Mouse (Mus musculus) thymus, adult 2 months (tissue): Measurements from ENCODE around the gene Skp1a. TPM values are rescaled to one million over a fixed set of nuclear protein-coding genes. Genes with fewer than 3 reads are reported as not detected.

ENCODE experiments used
- DNase-seq: peaks from one replicate; pipeline ENCODE4 v3.0.0; 2021
- H3K27ac ChIP-seq: fragments of 200-500 bp; 2 replicates; pipeline ENCODE4 v1.5.1; 2012; ENCODE audit warnings: low read length, control low read depth; ENCODE audit not compliant: control insufficient read depth, insufficient read depth
- H3K27me3 ChIP-seq: fragments of 200-500 bp; 2 replicates; pipeline ENCODE4 v1.6.1; 2012; ENCODE audit warnings: mild to moderate bottlenecking, low read length, moderate library complexity, mixed read lengths; ENCODE audit not compliant: control insufficient read depth, insufficient read depth
- H3K36me3 ChIP-seq: fragments of 200-500 bp; 2 replicates; pipeline ENCODE4 v1.6.1; 2012; ENCODE audit warnings: mild to moderate bottlenecking, low read length, moderate library complexity; ENCODE audit not compliant: control insufficient read depth, insufficient read depth
- H3K4me1 ChIP-seq: fragments of 200-500 bp; replicated peaks from 2 replicates; pipeline ENCODE4 v1.6.1; 2012; ENCODE audit warnings: low read length; ENCODE audit not compliant: control insufficient read depth, insufficient read depth
- H3K4me3 ChIP-seq: fragments of 200-500 bp; 2 replicates; pipeline ENCODE4 v1.5.1; 2012; ENCODE audit warnings: mild to moderate bottlenecking, low read length, control low read depth, moderate library complexity; ENCODE audit not compliant: control insufficient read depth, insufficient read depth
- CTCF ChIP-seq: fragments of 200-500 bp; IDR thresholded peaks from 2 replicates; pipeline ENCODE4 v1.5.1; 2012; ENCODE audit warnings: mild to moderate bottlenecking, control low read depth, low read length, moderate library complexity, borderline replicate concordance; ENCODE audit not compliant: control insufficient read depth, poor library complexity, insufficient read depth; ENCODE audit errors: extremely low read depth
- POLR2A ChIP-seq: fragments of 200-500 bp; IDR thresholded peaks from 2 replicates; pipeline ENCODE4 v1.6.1; 2012; ENCODE audit warnings: mild to moderate bottlenecking, low read length, control low read depth, moderate library complexity; ENCODE audit not compliant: control insufficient read depth, poor library complexity, insufficient read depth; ENCODE audit errors: extremely low read depth
- WGBS: fragments of 180-500 bp; shearing (Covaris S2); methylation state at CpG from one replicate; pipeline ENCODE4 v1.1.7; 2018; 5-methylcytosine and 5-hydroxymethylcytosine counted together
- polyA plus RNA-seq: library from polyadenylated mRNA; depleted of rRNA; stranded (reverse); fragments of >200 nt; gene quantifications from 2 replicates; pipeline ENCODE4 v1.2.3, GENCODE M21; 2012

Gene Skp1a
- polyA plus RNA-seq, 1 experiment, result 35.9 TPM

DNA sequence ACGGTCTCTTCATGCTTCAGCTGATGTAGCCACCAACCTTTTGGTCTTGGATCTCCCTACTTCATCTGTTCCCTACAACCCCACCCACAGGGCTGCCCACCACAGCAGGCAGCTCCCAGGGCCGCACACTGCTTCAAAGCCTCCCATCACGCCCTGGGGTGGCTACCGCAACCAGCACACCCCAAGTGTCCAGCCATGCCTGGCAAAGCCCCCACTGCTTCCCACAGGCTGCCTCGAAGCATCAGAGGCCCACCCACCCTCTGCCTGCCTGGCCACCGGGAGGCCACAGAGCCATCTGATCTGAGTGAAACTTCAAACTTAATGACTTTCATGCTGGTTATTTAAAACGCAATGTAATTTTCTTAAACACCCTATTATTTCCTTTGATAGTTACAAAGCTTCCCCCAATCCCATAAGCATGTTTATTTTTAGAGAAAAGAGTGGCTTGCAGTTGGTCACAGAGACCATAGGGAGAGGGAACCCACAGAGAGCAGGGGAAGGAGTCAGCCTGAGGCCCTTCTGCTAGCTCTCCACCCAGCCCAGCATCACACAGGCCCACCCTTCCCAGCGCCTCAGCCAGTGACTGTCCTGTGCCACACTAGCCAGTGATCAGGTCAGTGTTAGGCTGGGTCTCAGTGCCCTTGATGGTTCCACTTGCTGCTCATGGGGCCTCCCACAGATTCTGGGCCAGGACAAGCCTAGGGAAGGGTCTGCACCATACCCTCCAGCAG, 40.1 kb downstream of the Skp1a start:
- TF ChIP-seq CTCF (no peak), POLR2A (no peak)
- H3K4me1 ChIP-seq, result peaks cover 70% of the 10 kb centered on the region

DNA sequence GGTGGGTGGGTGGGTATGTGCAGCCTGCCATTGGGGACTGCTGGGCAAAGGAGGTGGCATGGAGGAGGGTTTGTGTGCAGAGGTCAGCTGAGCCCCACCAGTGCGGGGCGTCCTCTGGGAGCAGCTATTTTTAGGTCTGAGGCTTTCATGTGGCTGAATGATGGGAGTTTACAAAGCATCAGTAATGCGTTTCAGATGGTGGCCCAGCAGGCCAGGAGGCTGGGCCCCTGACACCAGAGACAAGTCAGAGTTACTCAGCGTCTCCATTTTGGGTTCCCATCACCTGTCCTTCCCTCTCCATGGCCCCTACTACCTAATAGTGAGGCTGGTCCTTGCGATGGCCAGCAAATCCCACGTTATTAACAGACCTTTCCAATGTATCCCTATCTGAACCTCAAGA, 40.8 kb downstream of the Skp1a start:
- TF ChIP-seq CTCF, result no peak
- TF ChIP-seq POLR2A, result no peak
- DNase-seq, result no peak
- H3K27ac ChIP-seq, result peak overlapping the region; percentile 96
- peaks cover 64% of the 10 kb centered on the region for H3K4me1 ChIP-seq
- H3K4me3 ChIP-seq, result peak overlapping the region; percentile 90
- no peaks in the 10 kb centered on the region for H3K27me3 ChIP-seq
- 36% methylated on average over 6 of the region's 6 CpGs for WGBS
- H3K36me3 ChIP-seq, result peaks cover 96% of the 10 kb centered on the region

More for the DNA sequence above, 40.1 kb downstream of the Skp1a start:
- H3K4me3 ChIP-seq, result peak overlapping the region; percentile 30
- H3K27me3 ChIP-seq, result no peaks in the 10 kb centered on the region
- DNase-seq, result no peak
- peak overlapping the region; percentile 96 for H3K27ac ChIP-seq
- H3K36me3 ChIP-seq, result peaks cover 96% of the 10 kb centered on the region
- WGBS, result 49% methylated on average over 8 of the region's 8 CpGs

DNA sequence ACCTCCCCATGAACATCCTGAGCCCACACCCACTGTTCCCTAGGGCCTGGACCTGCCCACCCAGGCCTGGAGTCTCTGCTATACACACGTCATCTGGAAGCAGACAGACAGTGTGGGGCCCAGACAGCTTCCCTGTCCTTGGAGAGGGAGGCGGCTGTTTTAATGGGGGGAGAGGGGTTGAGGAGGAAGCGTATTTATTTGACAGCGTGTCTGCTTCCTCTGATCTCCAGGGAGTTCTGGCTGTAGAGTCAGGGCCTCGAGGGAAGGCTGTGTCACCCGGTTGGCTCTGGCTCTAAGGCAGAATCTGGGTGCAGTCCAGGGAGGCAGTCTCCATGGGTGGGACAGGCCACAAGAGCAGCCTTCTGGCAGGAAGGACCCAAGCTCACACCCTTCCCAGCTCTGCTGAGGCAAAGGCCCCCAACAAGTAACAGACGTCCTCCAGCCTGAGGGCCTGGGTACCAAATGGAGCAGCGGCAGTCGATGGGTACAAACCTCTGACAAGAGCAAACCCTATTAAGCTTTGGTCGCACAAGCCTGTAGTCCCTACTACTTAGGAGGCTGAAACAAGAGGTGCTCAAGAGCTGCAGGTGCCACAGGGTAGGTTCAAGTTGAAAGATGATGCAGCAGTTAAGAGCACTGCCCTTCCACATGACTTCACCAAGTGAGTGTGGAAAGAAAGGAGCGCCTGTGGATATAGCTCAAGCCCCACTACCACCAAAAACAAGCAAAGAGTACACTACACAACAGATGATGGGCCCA, 41.6 kb downstream of the Skp1a start:
- WGBS, result 37% methylated on average over 11 of the region's 11 CpGs
- peaks cover 57% of the 10 kb centered on the region for H3K4me1 ChIP-seq
- no peaks in the 10 kb centered on the region for H3K27me3 ChIP-seq
- peaks cover 96% of the 10 kb centered on the region for H3K36me3 ChIP-seq
- DNase-seq, result peak; percentile 42
- H3K27ac ChIP-seq, result peak overlapping the region; percentile 96
- peak overlapping the region; percentile 90 for H3K4me3 ChIP-seq
- TF ChIP-seq CTCF (no peak), POLR2A (0 out of 2 replicates have a peak, but pooled peaks have one; percentile 1)

DNA sequence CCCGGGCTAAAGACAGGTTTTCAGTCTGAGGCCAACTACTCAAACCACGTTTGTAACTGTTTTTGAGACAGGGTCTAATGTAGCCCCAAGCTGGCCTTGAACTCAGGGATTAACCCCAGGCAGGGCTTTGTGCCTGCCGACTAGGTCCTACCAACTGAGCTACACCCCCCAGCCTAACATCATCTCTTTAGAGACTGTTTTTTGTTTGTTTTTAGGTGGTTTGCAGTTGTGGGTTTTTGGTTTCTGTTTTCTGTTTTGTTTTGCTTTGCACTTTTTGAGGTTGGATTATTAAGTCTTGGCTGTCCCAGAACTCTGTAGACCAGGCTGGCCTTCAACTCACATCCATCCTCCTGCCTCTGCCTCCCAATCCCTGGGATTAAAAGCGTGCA, 42.1 kb downstream of the Skp1a start:
- Histone ChIP-seq H3K27me3 (no peaks in the 10 kb centered on the region), H3K27ac (peak overlapping the region; percentile 96), H3K4me3 (peak overlapping the region; percentile 90), H3K4me1 (peaks cover 51% of the 10 kb centered on the region), H3K36me3 (peaks cover 96% of the 10 kb centered on the region)
- DNase-seq, result peak; percentile 42
- 25% methylated on average over 4 of the region's 4 CpGs for WGBS
- TF ChIP-seq POLR2A, result no peak
- TF ChIP-seq CTCF, result no peak

DNA sequence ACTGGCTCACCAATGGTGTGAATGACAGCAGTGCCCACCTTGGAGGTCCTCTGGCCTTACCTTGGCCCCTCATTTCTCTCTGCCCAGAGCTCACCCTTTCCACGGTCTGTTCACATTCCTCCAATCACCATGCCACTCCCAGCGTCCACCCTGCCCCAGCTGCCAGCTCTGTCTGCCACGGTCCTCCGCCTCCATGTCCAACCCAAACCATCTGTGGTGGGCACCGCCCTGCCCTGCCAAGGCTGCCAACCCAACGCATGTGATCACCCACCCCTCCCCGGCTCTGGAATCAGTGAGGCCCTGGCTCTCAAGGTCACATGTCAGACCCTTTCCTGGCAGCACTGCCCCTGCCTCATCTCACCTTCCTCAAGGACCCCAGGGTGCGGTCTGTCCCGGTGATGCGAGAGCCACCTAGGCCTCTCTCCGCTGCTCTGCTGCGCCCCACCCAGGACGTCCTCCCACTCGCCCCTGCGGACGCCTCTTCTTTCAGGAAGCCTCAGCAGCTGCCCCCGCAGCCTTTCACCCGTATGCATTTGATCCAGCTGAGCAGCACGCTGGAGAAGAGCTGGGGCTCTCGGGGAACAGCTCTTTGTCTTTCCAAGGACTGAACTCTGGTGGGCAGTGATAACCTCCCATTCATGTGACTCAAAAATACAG, 42.8 kb downstream of the Skp1a start:
- 36% methylated on average over 20 of the region's 20 CpGs for WGBS
- peak overlapping the region; percentile 96 for H3K27ac ChIP-seq
- peak overlapping the region; percentile 90 for H3K4me3 ChIP-seq
- no peak for TF ChIP-seq POLR2A
- peaks cover 45% of the 10 kb centered on the region for H3K4me1 ChIP-seq
- peak; percentile 77 for DNase-seq
- no peaks in the 10 kb centered on the region for H3K27me3 ChIP-seq
- H3K36me3 ChIP-seq, result peaks cover 96% of the 10 kb centered on the region

DNA sequence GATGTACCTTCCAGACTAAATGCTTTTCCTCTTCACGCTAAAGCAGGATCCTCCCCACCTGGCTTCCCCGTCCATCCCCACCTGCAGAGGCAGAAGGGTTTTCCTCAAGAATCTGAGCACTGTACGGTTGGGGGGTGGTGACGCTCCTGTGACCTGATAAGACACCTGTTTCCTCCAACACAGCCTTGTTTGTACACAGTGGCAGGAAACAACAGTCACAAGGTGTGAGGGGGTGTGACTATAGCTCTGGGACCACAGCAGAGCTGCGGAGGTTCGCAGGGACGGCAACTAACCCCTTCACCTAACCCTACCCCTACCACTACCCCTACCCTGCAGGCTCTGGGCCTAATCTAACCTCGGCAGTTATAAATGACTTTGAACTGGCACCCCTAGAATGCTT, 43.6 kb downstream of the Skp1a start:
- Histone ChIP-seq H3K36me3 (peaks cover 96% of the 10 kb centered on the region), H3K27ac (peak overlapping the region; percentile 96), H3K4me1 (peaks cover 37% of the 10 kb centered on the region), H3K27me3 (no peaks in the 10 kb centered on the region), H3K4me3 (peak overlapping the region; percentile 90)
- WGBS, result 8% methylated on average over 8 of the region's 8 CpGs
- DNase-seq, result peak; percentile 87
- peak; percentile 79 for TF ChIP-seq POLR2A
- TF ChIP-seq CTCF, result peak; percentile 23; the same call in 1 of the 2 replicates
